Mouse (Mus musculus) ES-Bruce4 (cell line): ENCODE measurements around the gene Acadvl. TPM values are rescaled to one million over a fixed set of nuclear protein-coding genes. Genes with fewer than 3 reads are reported as not detected.

Source experiments
- H3K27ac ChIP-seq: 2 replicates; pipeline ENCODE4 v1.5.1; 2012; ENCODE audit warnings: low read length, inconsistent platforms; ENCODE audit not compliant: insufficient read depth
- H3K27me3 ChIP-seq: 2 replicates; pipeline ENCODE4 v1.6.1; 2012; ENCODE audit warnings: mild to moderate bottlenecking, low read length, inconsistent platforms; ENCODE audit not compliant: control insufficient read depth, poor library complexity, insufficient read depth, severe bottlenecking
- H3K36me3 ChIP-seq: 2 replicates; pipeline ENCODE4 v1.6.1; 2012; ENCODE audit warnings: inconsistent platforms, mild to moderate bottlenecking, low read length, moderate library complexity; ENCODE audit not compliant: control insufficient read depth, poor library complexity, insufficient read depth, severe bottlenecking
- H3K4me1 ChIP-seq: one replicate; pipeline ENCODE4 v1.8.1; 2011; ENCODE audit warnings: low read length; ENCODE audit not compliant: control insufficient read depth, insufficient read depth
- H3K4me3 ChIP-seq: 2 replicates; pipeline ENCODE4 v1.5.1; 2011; ENCODE audit warnings: low read depth, mild to moderate bottlenecking, low read length
- H3K9ac ChIP-seq: 2 replicates; pipeline ENCODE4 v1.6.1; 2012; ENCODE audit warnings: low read depth, mild to moderate bottlenecking, inconsistent platforms; ENCODE audit not compliant: poor library complexity, severe bottlenecking
- H3K9me3 ChIP-seq: replicated peaks from 2 replicates; pipeline ENCODE4 v1.6.1; 2012; ENCODE audit warnings: mild to moderate bottlenecking, low read length, inconsistent platforms; ENCODE audit not compliant: control insufficient read depth, poor library complexity, insufficient read depth, severe bottlenecking
- CTCF ChIP-seq: IDR thresholded peaks from one replicate; pipeline ENCODE4 v1.8.1; 2011; ENCODE audit warnings: low read depth, low read length
- EP300 ChIP-seq: IDR thresholded peaks from 2 replicates; pipeline ENCODE4 v1.6.1; 2011; ENCODE audit warnings: low read depth, low read length; ENCODE audit not compliant: insufficient read depth
- POLR2A ChIP-seq: IDR thresholded peaks from one replicate; pipeline ENCODE4 v1.8.1; 2011; ENCODE audit warnings: low read length; ENCODE audit not compliant: insufficient read depth
- polyA plus RNA-seq: library from polyadenylated mRNA; stranded (reverse); fragments of >200 nt; gene quantifications from 2 replicates; pipeline ENCODE4 v1.2.4, GENCODE M21; 2011; ENCODE audit warnings: low read depth; ENCODE audit not compliant: missing spikeins, insufficient read depth, insufficient read length

The Acadvl gene
- polyA plus RNA-seq, 1 experiment: 19.8 TPM

- no peak overlapping the region for H3K9ac ChIP-seq
- H3K4me3 ChIP-seq: no peak overlapping the region
- H3K36me3 ChIP-seq: peaks cover 34% of the 10 kb centered on the region
- no peaks in the 10 kb centered on the region for H3K27me3 ChIP-seq
- no peaks in the 10 kb centered on the region for H3K4me1 ChIP-seq
- TF ChIP-seq CTCF (no peak), EP300 (no peak), POLR2A (no peak)
- H3K9me3 ChIP-seq: no peaks in the 10 kb centered on the region
- H3K27ac ChIP-seq: no peak overlapping the region
Measured at GRCm38 (mm10) chr11:70012931-70013330, 2.3 kb downstream of the Acadvl start.

GRCm38 (mm10) chr11:70010961-70011360 lies 4.2 kb downstream of the Acadvl start:
- Histone ChIP-seq H3K9ac (no peak overlapping the region), H3K36me3 (peaks cover 53% of the 10 kb centered on the region), H3K27ac (no peak overlapping the region), H3K27me3 (no peaks in the 10 kb centered on the region), H3K9me3 (no peaks in the 10 kb centered on the region), H3K4me1 (no peaks in the 10 kb centered on the region), H3K4me3 (no peak overlapping the region)
- TF ChIP-seq EP300 (no peak), CTCF (no peak), POLR2A (no peak)

- H3K27me3 ChIP-seq: no peaks in the 10 kb centered on the region
- TF ChIP-seq EP300 (no peak), CTCF (no peak), POLR2A (no peak)
- peaks cover 57% of the 10 kb centered on the region for H3K36me3 ChIP-seq
- no peaks in the 10 kb centered on the region for H3K9me3 ChIP-seq
- no peak overlapping the region for H3K27ac ChIP-seq
- no peaks in the 10 kb centered on the region for H3K4me1 ChIP-seq
- no peak overlapping the region for H3K9ac ChIP-seq
- no peak overlapping the region for H3K4me3 ChIP-seq
Measured at GRCm38 (mm10) chr11:70010548-70010947, 4.7 kb downstream of the Acadvl start.

- no peak overlapping the region for H3K9ac ChIP-seq
- no peaks in the 10 kb centered on the region for H3K4me1 ChIP-seq
- no peak overlapping the region for H3K27ac ChIP-seq
- no peak overlapping the region for H3K4me3 ChIP-seq
- no peaks in the 10 kb centered on the region for H3K9me3 ChIP-seq
- no peak for TF ChIP-seq EP300
- TF ChIP-seq POLR2A: no peak
- TF ChIP-seq CTCF: no peak
- no peaks in the 10 kb centered on the region for H3K27me3 ChIP-seq
- H3K36me3 ChIP-seq: peaks cover 61% of the 10 kb centered on the region
Measured at GRCm38 (mm10) chr11:70010033-70010432, 5.2 kb downstream of the Acadvl start.

- H3K9me3 ChIP-seq: no peaks in the 10 kb centered on the region
- H3K36me3 ChIP-seq: peaks cover 47% of the 10 kb centered on the region
- no peaks in the 10 kb centered on the region for H3K4me1 ChIP-seq
- H3K27me3 ChIP-seq: no peaks in the 10 kb centered on the region
- H3K27ac ChIP-seq: peak overlapping the region; percentile 54
- peak; percentile 69 for TF ChIP-seq CTCF
- TF ChIP-seq EP300: no peak
- no peak overlapping the region for H3K4me3 ChIP-seq
- no peak overlapping the region for H3K9ac ChIP-seq
Measured at GRCm38 (mm10) chr11:70005521-70005920, 9.7 kb downstream of the Acadvl start.

- TF ChIP-seq EP300: no peak
- no peak for TF ChIP-seq CTCF
- TF ChIP-seq POLR2A: no peak
- Histone ChIP-seq H3K4me3 (peak overlapping the region; percentile 29), H3K27me3 (no peaks in the 10 kb centered on the region), H3K9me3 (no peaks in the 10 kb centered on the region), H3K36me3 (peaks cover 50% of the 10 kb centered on the region), H3K4me1 (no peaks in the 10 kb centered on the region), H3K9ac (no peak overlapping the region), H3K27ac (no peak overlapping the region)
Measured at GRCm38 (mm10) chr11:70002471-70002870, 12.7 kb downstream of the Acadvl start.
